Mouse (Mus musculus): ENCODE data around the gene Commd1. TPM values are rescaled to one million over a fixed set of nuclear protein-coding genes. Genes with fewer than 3 reads are reported as not detected.

Commd1 gene
- polyA plus RNA-seq, 1 experiment from 2014 or later = 167 TPM

GRCm38 (mm10) chr11:23008824-23009200 is 26.6 kb upstream of the Commd1 start:
- H3K36me3 ChIP-seq (replicated peaks) = peaks cover 14% of the 10 kb centered on the region
- H3K4me2 ChIP-seq = peak overlapping the region; percentile 90
- 18% methylated on average over 4 of the region's 4 CpGs for WGBS (ENCODE audit: insufficient replicate concordance)
- peak overlapping the region; percentile 75; the same call in 1 of the 2 replicates for H3K9ac ChIP-seq
- no peaks in the 10 kb centered on the region for H3K27me3 ChIP-seq
- no peaks in the 10 kb centered on the region for H3K9me3 ChIP-seq (replicated peaks)
- H3K4me1 ChIP-seq (replicated peaks) = peaks cover 25% of the 10 kb centered on the region
- H3K27ac ChIP-seq (replicated peaks) = 0 out of 2 replicates have a peak overlapping the region, but pooled peaks have one; percentile 90
- ATAC-seq (ENCODE audit: insufficient read depth) = no peak
- peak overlapping the region; percentile 65 for H3K4me3 ChIP-seq (replicated peaks)

- ATAC-seq (ENCODE audit: insufficient read depth) = peak; percentile 80
- WGBS (ENCODE audit: insufficient replicate concordance) = under 1% methylated on average over 40 of the region's 40 CpGs
- Histone ChIP-seq H3K36me3 (replicated peaks) (peaks cover 20% of the 10 kb centered on the region), H3K9ac (peak overlapping the region; percentile 75), H3K9me3 (replicated peaks) (no peaks in the 10 kb centered on the region), H3K27ac (replicated peaks) (peak overlapping the region; percentile 90), H3K27me3 (no peaks in the 10 kb centered on the region), H3K4me2 (peak overlapping the region; percentile 90), H3K4me1 (replicated peaks) (peaks cover 25% of the 10 kb centered on the region), H3K4me3 (replicated peaks) (peak overlapping the region; percentile 65)
Observed at GRCm38 (mm10) chr11:23008181-23008823, 26.1 kb upstream of the Commd1 start.

- H3K4me1 ChIP-seq (replicated peaks) = peaks cover 25% of the 10 kb centered on the region
- H3K4me3 ChIP-seq (replicated peaks) = peak within 1 kb of the TSS; percentile 65
- WGBS (ENCODE audit: insufficient replicate concordance) = under 1% methylated on average over 22 of the region's 22 CpGs
- H3K9ac ChIP-seq = peak within 1 kb of the TSS; percentile 75
- H3K4me2 ChIP-seq = peak within 1 kb of the TSS; percentile 90
- peak; percentile 93 for ATAC-seq (ENCODE audit: insufficient read depth)
- H3K27me3 ChIP-seq = no peaks in the 10 kb centered on the region
- peaks cover 22% of the 10 kb centered on the region for H3K36me3 ChIP-seq (replicated peaks)
- H3K27ac ChIP-seq (replicated peaks) = peak within 1 kb of the TSS; percentile 90
- H3K9me3 ChIP-seq (replicated peaks) = no peaks in the 10 kb centered on the region
Observed at GRCm38 (mm10) chr11:23007481-23008180, 25.4 kb upstream of the Commd1 start, which contains the start of gene Fam161a. Fam161a (plus strand) TSS chr11:23007531.

GRCm38 (mm10) chr11:23007166-23007480 is 24.9 kb upstream of the Commd1 start:
- WGBS (ENCODE audit: insufficient replicate concordance) = 4% methylated on average over 6 of the region's 6 CpGs
- H3K9me3 ChIP-seq (replicated peaks) = no peaks in the 10 kb centered on the region
- peak overlapping the region; percentile 65 for H3K4me3 ChIP-seq (replicated peaks)
- no peaks in the 10 kb centered on the region for H3K27me3 ChIP-seq
- peaks cover 27% of the 10 kb centered on the region for H3K36me3 ChIP-seq (replicated peaks)
- H3K4me1 ChIP-seq (replicated peaks) = peaks cover 25% of the 10 kb centered on the region
- ATAC-seq (ENCODE audit: insufficient read depth) = no peak; the same call in 1 of the 2 replicates
- peak overlapping the region; percentile 75 for H3K9ac ChIP-seq
- H3K4me2 ChIP-seq = peak overlapping the region; percentile 90
- peak overlapping the region; percentile 90 for H3K27ac ChIP-seq (replicated peaks)

- H3K4me1 ChIP-seq (replicated peaks) = peaks cover 25% of the 10 kb centered on the region
- H3K9me3 ChIP-seq (replicated peaks) = no peaks in the 10 kb centered on the region
- 74% methylated on average over 1 of the region's 1 CpGs for WGBS (ENCODE audit: insufficient replicate concordance)
- H3K36me3 ChIP-seq (replicated peaks) = peaks cover 43% of the 10 kb centered on the region
- H3K4me2 ChIP-seq = no peak overlapping the region
- no peak for ATAC-seq (ENCODE audit: insufficient read depth)
- no peak overlapping the region for H3K9ac ChIP-seq
- no peaks in the 10 kb centered on the region for H3K27me3 ChIP-seq
- H3K4me3 ChIP-seq (replicated peaks) = no peak overlapping the region
- no peak overlapping the region for H3K27ac ChIP-seq (replicated peaks)
Observed at GRCm38 (mm10) chr11:23005276-23005675, 23.1 kb upstream of the Commd1 start.

GRCm38 (mm10) chr11:22998308-22998707 is 16.1 kb upstream of the Commd1 start:
- peaks cover 80% of the 10 kb centered on the region for H3K36me3 ChIP-seq (replicated peaks)

GRCm38 (mm10) chr11:22995461-22995860 is 13.3 kb upstream of the Commd1 start:
- no peak overlapping the region for H3K9ac ChIP-seq
- no peak overlapping the region for H3K27ac ChIP-seq (replicated peaks)
- peaks cover 36% of the 10 kb centered on the region for H3K4me1 ChIP-seq (replicated peaks)
- no peak overlapping the region for H3K4me3 ChIP-seq (replicated peaks)
- no peaks in the 10 kb centered on the region for H3K9me3 ChIP-seq (replicated peaks)
- H3K4me2 ChIP-seq = no peak overlapping the region
- peaks cover 59% of the 10 kb centered on the region for H3K36me3 ChIP-seq (replicated peaks)
- 89% methylated on average over 4 of the region's 4 CpGs for WGBS (ENCODE audit: insufficient replicate concordance)
- no peak for ATAC-seq (ENCODE audit: insufficient read depth)
- no peaks in the 10 kb centered on the region for H3K27me3 ChIP-seq

More at GRCm38 (mm10) chr11:22998308-22998707, 16.1 kb upstream of the Commd1 start:
- Histone ChIP-seq H3K4me1 (replicated peaks) (peaks cover 24% of the 10 kb centered on the region), H3K4me3 (replicated peaks) (no peak overlapping the region), H3K9ac (no peak overlapping the region), H3K4me2 (peak overlapping the region; percentile 52), H3K27me3 (no peaks in the 10 kb centered on the region), H3K27ac (replicated peaks) (peak overlapping the region; percentile 68), H3K9me3 (replicated peaks) (no peaks in the 10 kb centered on the region)
- peak; percentile 94 for ATAC-seq (ENCODE audit: insufficient read depth)
- 35% methylated on average over 1 of the region's 1 CpGs for WGBS (ENCODE audit: insufficient replicate concordance)

GRCm38 (mm10) chr11:22994271-22994670 is 12.1 kb upstream of the Commd1 start:
- no peaks in the 10 kb centered on the region for H3K9me3 ChIP-seq (replicated peaks)
- ATAC-seq (ENCODE audit: insufficient read depth) = no peak
- peaks cover 42% of the 10 kb centered on the region for H3K4me1 ChIP-seq (replicated peaks)
- H3K9ac ChIP-seq = no peak overlapping the region
- no peak overlapping the region for H3K4me3 ChIP-seq (replicated peaks)
- H3K27me3 ChIP-seq = no peaks in the 10 kb centered on the region
- H3K27ac ChIP-seq (replicated peaks) = no peak overlapping the region
- H3K36me3 ChIP-seq (replicated peaks) = peaks cover 47% of the 10 kb centered on the region
- 88% methylated on average over 2 of the region's 2 CpGs for WGBS (ENCODE audit: insufficient replicate concordance)
- no peak overlapping the region for H3K4me2 ChIP-seq

- 5% methylated on average over 14 of the region's 14 CpGs for WGBS (ENCODE audit: insufficient replicate concordance)
- H3K4me1 ChIP-seq (replicated peaks) = peaks cover 26% of the 10 kb centered on the region
- peak overlapping the region; percentile 82 for H3K4me2 ChIP-seq
- H3K4me3 ChIP-seq (replicated peaks) = peak overlapping the region; percentile 74
- H3K27ac ChIP-seq (replicated peaks) = peak overlapping the region; percentile 85
- H3K27me3 ChIP-seq = no peaks in the 10 kb centered on the region
- peaks cover 29% of the 10 kb centered on the region for H3K36me3 ChIP-seq (replicated peaks)
- no peak for ATAC-seq (ENCODE audit: insufficient read depth)
- peak overlapping the region; percentile 74 for H3K9ac ChIP-seq
- no peaks in the 10 kb centered on the region for H3K9me3 ChIP-seq (replicated peaks)
Observed at GRCm38 (mm10) chr11:22991218-22991835, 9.1 kb upstream of the Commd1 start.

- peak within 1 kb of the TSS; percentile 74 for H3K9ac ChIP-seq
- H3K9me3 ChIP-seq (replicated peaks) = no peaks in the 10 kb centered on the region
- WGBS (ENCODE audit: insufficient replicate concordance) = under 1% methylated on average over 66 of the region's 66 CpGs
- H3K27ac ChIP-seq (replicated peaks) = peak within 1 kb of the TSS; percentile 85
- peak within 1 kb of the TSS; percentile 82 for H3K4me2 ChIP-seq
- no peaks in the 10 kb centered on the region for H3K27me3 ChIP-seq
- H3K36me3 ChIP-seq (replicated peaks) = peaks cover 23% of the 10 kb centered on the region
- H3K4me1 ChIP-seq (replicated peaks) = peaks cover 26% of the 10 kb centered on the region
- ATAC-seq (ENCODE audit: insufficient read depth) = peak; percentile 97
- peak within 1 kb of the TSS; percentile 74 for H3K4me3 ChIP-seq (replicated peaks)
Observed at GRCm38 (mm10) chr11:22990393-22991126, 8.4 kb upstream of the Commd1 start, which contains the start of gene Cct4. Cct4 (plus strand) TSS chr11:22990519.
